Mouse (Mus musculus): ENCODE results near the gene Cldn2. TPM values are rescaled to one million over a fixed set of nuclear protein-coding genes. Genes with fewer than 3 reads are reported as not detected.

The Cldn2 gene
- polyA plus RNA-seq, 1 experiment from 2014 or later: 0.85 TPM

DNA sequence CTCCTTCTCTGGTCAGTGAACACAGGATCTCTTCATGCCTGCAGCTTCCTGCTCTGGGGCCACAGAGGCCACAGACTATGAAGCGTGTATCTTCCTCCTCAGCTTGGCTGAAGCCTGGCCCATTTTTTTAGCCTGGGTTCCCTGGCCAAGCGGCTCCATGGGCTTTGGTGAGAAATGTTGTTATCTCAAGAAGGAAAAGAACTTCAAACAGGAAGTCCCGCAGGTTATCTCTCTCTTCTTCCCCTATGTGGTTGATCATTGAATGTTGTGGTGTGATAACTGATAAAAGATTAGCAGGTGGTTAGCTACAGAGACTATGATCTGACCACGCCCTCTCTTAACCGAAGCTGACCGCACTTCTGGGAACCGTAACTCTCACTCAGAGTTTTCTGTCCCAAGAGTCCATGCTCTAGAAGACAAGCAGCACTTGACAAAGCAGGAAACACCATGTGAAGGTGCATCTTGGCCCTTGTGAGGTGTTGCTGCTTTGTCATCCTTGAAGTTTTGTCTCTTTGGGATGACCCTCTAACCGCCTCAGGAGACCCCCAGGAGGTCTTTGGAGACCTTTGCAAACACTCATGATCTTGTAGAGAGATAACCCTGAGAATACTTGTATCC is 13.5 kb downstream of the Cldn2 start:
- no peak overlapping the region for H3K4me2 ChIP-seq (ENCODE audit: low read length)
- H3K27ac ChIP-seq (ENCODE audit: low read length): no peak overlapping the region
- no peak overlapping the region for H3K9ac ChIP-seq (ENCODE audit: low read depth, low read length)
- H3K4me1 ChIP-seq (ENCODE audit: control insufficient read depth, insufficient read depth, low read length): no peaks in the 10 kb centered on the region
- WGBS: 88% methylated on average over 8 of the region's 8 CpGs
- H3K27me3 ChIP-seq (ENCODE audit: control insufficient read depth, insufficient read depth, low read depth, low read length): no peaks in the 10 kb centered on the region; the same call in none of the 2 replicates
- no peaks in the 10 kb centered on the region for H3K9me3 ChIP-seq (replicated peaks; ENCODE audit: control insufficient read depth, low read length, poor library complexity, severe bottlenecking)
- no peak overlapping the region for H3K4me3 ChIP-seq (ENCODE audit: low read depth, low read length)
- no peaks in the 10 kb centered on the region for H3K36me3 ChIP-seq (ENCODE audit: control insufficient read depth, insufficient read depth, low read length)
- no peak for ATAC-seq

DNA sequence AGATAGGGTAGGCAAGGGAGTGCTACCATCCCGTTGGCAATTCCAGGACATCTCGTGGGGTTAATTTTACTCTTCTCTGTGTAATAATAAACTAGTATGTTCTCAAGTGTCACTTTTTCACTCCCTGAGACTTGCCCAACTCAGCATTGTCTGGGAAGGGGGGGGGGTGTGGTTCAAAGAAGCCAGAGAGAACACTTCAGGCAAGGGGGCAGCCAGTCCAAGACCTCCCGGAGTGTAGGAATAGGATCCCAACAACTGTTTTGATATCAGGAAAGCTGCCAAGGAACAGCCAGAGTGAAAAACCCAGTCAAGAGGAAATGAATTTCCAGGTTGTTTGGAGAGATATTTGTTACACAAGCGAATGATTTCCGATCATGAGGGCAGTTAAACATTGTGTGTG is 14.6 kb downstream of the Cldn2 start:
- H3K27ac ChIP-seq (ENCODE audit: low read length): no peak overlapping the region

DNA sequence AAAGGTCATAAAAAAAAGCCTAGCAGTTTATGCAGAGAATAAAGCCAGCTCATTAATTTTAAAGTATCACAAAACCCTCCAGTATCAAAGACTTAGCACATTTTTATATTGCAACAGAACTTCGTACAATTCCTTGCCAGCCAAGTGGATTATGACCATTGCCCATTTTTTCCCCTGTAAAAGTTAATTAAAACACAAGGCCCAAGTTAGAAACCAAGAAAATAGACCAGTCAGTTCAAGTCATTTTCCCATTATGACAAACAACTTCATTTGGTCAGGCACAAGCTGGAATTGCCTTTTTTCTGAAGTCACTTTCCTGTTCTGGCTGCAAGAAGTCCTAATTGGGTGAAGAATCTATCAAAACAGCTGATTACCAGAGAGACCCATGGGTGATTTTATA is 24.8 kb downstream of the Cldn2 start:
- H3K27me3 ChIP-seq (ENCODE audit: control insufficient read depth, insufficient read depth, low read depth, low read length): no peaks in the 10 kb centered on the region
- WGBS: 86% methylated on average over 1 of the region's 1 CpGs
- ATAC-seq: no peak
- no peak overlapping the region for H3K9ac ChIP-seq (ENCODE audit: low read depth, low read length)
- no peaks in the 10 kb centered on the region for H3K4me1 ChIP-seq (ENCODE audit: control insufficient read depth, insufficient read depth, low read length)
- no peaks in the 10 kb centered on the region for H3K9me3 ChIP-seq (replicated peaks; ENCODE audit: control insufficient read depth, low read length, poor library complexity, severe bottlenecking)
- no peak overlapping the region for H3K4me3 ChIP-seq (ENCODE audit: low read depth, low read length)
- H3K36me3 ChIP-seq (ENCODE audit: control insufficient read depth, insufficient read depth, low read length): no peaks in the 10 kb centered on the region
- no peak overlapping the region for H3K27ac ChIP-seq (ENCODE audit: low read length)
- no peak overlapping the region for H3K4me2 ChIP-seq (ENCODE audit: low read length)

More for the DNA sequence above, 14.6 kb downstream of the Cldn2 start:
- no peak overlapping the region for H3K9ac ChIP-seq (ENCODE audit: low read depth, low read length)
- no peaks in the 10 kb centered on the region for H3K4me1 ChIP-seq (ENCODE audit: control insufficient read depth, insufficient read depth, low read length)
- 82% methylated on average over 5 of the region's 5 CpGs for WGBS
- no peaks in the 10 kb centered on the region for H3K9me3 ChIP-seq (replicated peaks; ENCODE audit: control insufficient read depth, low read length, poor library complexity, severe bottlenecking)
- H3K27me3 ChIP-seq (ENCODE audit: control insufficient read depth, insufficient read depth, low read depth, low read length): no peaks in the 10 kb centered on the region; the same call in none of the 2 replicates
- H3K4me3 ChIP-seq (ENCODE audit: low read depth, low read length): no peak overlapping the region
- ATAC-seq: no peak
- H3K4me2 ChIP-seq (ENCODE audit: low read length): no peak overlapping the region
- no peaks in the 10 kb centered on the region for H3K36me3 ChIP-seq (ENCODE audit: control insufficient read depth, insufficient read depth, low read length)

DNA sequence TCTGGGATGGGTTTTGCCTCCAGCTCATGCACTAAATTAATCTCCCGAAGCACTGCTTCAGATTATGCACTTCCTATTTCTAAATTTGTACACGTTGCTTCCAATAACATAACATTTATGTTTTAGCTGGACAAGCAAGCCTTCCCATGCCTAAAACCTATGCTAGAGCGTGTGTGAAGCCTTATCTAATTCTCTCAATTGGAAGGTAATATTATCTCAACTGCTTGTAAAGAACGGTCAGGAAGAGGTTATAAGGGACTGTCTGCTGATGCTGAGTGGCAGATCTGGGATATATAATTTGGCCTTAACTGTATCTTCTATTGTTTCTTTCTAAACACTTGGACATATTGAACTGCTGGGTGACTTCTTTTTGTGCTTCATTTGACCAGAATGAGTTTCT is 26.3 kb downstream of the Cldn2 start:
- H3K27me3 ChIP-seq (ENCODE audit: control insufficient read depth, insufficient read depth, low read depth, low read length): no peaks in the 10 kb centered on the region
- H3K9me3 ChIP-seq (replicated peaks; ENCODE audit: control insufficient read depth, low read length, poor library complexity, severe bottlenecking): no peaks in the 10 kb centered on the region
- no peak overlapping the region for H3K4me3 ChIP-seq (ENCODE audit: low read depth, low read length)
- H3K36me3 ChIP-seq (ENCODE audit: control insufficient read depth, insufficient read depth, low read length): no peaks in the 10 kb centered on the region
- no peak for ATAC-seq
- WGBS: 91% methylated on average over 4 of the region's 4 CpGs
- H3K4me2 ChIP-seq (ENCODE audit: low read length): no peak overlapping the region
- H3K9ac ChIP-seq (ENCODE audit: low read depth, low read length): no peak overlapping the region
- no peaks in the 10 kb centered on the region for H3K4me1 ChIP-seq (ENCODE audit: control insufficient read depth, insufficient read depth, low read length)
- no peak overlapping the region for H3K27ac ChIP-seq (ENCODE audit: low read length)

DNA sequence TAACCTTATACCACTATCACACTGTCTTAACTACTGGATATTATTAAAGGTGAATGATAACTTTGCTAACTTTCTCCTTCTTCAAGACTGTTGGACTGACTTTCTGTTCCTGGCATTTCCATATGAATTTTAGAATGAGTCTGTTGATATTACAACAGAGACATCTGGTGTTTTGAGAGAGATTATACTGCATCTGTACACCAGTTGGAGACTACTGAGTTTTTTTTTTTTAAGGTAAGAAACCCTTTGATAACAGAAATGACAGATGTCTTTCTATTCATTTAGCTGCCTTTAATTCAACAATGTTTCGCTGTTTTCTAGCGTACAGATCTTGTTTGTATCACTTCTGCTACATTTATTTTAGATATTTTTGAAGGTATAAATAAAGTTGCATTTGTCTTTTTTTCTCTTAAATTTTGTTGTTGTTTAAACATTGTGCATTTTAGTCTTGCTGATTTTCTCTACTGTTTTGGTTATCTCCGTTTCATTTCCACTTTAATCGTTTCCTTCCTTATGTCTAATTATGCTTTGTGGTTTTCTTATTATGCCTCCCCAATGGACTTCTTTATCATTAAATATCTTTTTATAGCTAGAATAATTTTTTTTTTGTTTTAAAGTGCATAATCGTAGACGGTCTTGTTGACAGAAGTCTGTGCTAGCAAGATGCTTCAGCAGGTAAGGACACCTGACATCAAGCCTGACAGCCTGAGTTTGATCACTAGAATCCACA is 27.9 kb downstream of the Cldn2 start:
- Histone ChIP-seq H3K27ac (ENCODE audit: low read length) (no peak overlapping the region), H3K4me3 (ENCODE audit: low read depth, low read length) (no peak overlapping the region), H3K9ac (ENCODE audit: low read depth, low read length) (no peak overlapping the region), H3K36me3 (ENCODE audit: control insufficient read depth, insufficient read depth, low read length) (no peaks in the 10 kb centered on the region), H3K9me3 (replicated peaks; ENCODE audit: control insufficient read depth, low read length, poor library complexity, severe bottlenecking) (no peaks in the 10 kb centered on the region), H3K27me3 (ENCODE audit: control insufficient read depth, insufficient read depth, low read depth, low read length) (no peaks in the 10 kb centered on the region), H3K4me1 (ENCODE audit: control insufficient read depth, insufficient read depth, low read length) (no peaks in the 10 kb centered on the region), H3K4me2 (ENCODE audit: low read length) (no peak overlapping the region)
- 91% methylated on average over 6 of the region's 6 CpGs for WGBS
- no peak for ATAC-seq

DNA sequence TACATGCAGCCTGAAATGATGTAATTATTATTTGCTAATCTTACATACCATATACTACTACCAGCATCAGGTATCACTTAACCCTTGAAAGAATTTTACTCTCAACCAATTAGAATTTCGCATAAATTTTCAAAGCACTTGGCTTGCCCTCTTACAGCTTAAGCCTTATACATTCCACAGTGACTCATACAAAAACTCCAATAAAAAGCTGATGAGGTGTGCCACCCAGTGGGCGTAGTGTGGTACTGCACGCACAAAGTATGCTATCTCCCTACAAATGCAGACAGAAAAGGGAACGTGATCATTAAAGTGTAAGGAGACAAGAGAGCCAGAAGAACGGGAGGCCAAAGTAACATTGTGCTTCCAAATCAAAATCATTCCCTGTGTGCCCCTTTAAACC is 31.8 kb downstream of the Cldn2 start:
- 0 out of 2 replicates have a peak, but pooled peaks have one; percentile 21 for ATAC-seq

DNA sequence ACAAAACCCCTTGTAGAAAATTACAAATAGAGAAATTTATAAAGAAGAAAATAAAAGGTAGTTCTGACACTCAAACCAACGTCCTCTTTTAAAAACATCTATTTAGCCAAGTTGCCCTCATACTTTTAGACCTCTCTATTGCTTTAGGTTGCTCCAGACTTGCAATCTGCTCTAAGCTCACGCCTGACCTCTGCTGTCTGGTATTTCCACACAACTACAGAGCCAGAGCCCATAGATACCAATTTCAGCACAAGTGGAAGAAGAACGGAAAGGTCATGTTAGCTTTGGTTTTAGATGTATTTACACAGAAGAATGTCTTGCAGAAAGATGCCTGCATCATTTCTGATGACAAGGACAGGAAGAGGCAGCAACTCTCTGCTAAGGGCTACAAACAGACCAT is 38.4 kb downstream of the Cldn2 start:
- no peaks in the 10 kb centered on the region for H3K36me3 ChIP-seq (ENCODE audit: control insufficient read depth, insufficient read depth, low read length)
- no peak overlapping the region for H3K27ac ChIP-seq (ENCODE audit: low read length)
- H3K27me3 ChIP-seq (ENCODE audit: control insufficient read depth, insufficient read depth, low read depth, low read length): no peaks in the 10 kb centered on the region
- no peak for ATAC-seq
- H3K4me2 ChIP-seq (ENCODE audit: low read length): no peak overlapping the region
- no peak overlapping the region for H3K4me3 ChIP-seq (ENCODE audit: low read depth, low read length)
- WGBS: 47% methylated on average over 3 of the region's 3 CpGs
- H3K9ac ChIP-seq (ENCODE audit: low read depth, low read length): no peak overlapping the region
- no peaks in the 10 kb centered on the region for H3K9me3 ChIP-seq (replicated peaks; ENCODE audit: control insufficient read depth, low read length, poor library complexity, severe bottlenecking)
- no peaks in the 10 kb centered on the region for H3K4me1 ChIP-seq (ENCODE audit: control insufficient read depth, insufficient read depth, low read length)

More for the DNA sequence above, 31.8 kb downstream of the Cldn2 start:
- H3K9ac ChIP-seq (ENCODE audit: low read depth, low read length): no peak overlapping the region
- no peak overlapping the region for H3K4me3 ChIP-seq (ENCODE audit: low read depth, low read length)
- no peaks in the 10 kb centered on the region for H3K9me3 ChIP-seq (replicated peaks; ENCODE audit: control insufficient read depth, low read length, poor library complexity, severe bottlenecking)
- H3K27me3 ChIP-seq (ENCODE audit: control insufficient read depth, insufficient read depth, low read depth, low read length): no peaks in the 10 kb centered on the region
- WGBS: 16% methylated on average over 5 of the region's 5 CpGs
- no peaks in the 10 kb centered on the region for H3K4me1 ChIP-seq (ENCODE audit: control insufficient read depth, insufficient read depth, low read length)
- H3K27ac ChIP-seq (ENCODE audit: low read length): no peak overlapping the region
- H3K36me3 ChIP-seq (ENCODE audit: control insufficient read depth, insufficient read depth, low read length): no peaks in the 10 kb centered on the region
- H3K4me2 ChIP-seq (ENCODE audit: low read length): no peak overlapping the region

DNA sequence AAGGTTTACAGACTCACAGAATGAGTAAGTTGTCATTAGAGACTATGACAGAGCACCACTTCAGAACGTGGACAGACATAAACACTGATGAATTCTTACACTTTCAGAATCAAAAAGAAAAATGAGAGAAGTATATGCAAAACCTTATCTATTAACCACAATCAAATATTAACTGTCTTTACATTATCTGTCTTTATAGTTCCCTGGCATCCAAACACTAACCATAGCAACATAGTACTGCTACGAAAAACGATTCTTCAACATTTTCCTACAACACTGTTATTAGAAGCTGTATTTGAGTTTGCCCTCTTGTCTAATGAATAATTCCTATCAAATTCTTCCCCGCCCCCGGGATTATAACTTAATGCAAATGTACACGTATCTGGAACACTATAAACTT is 40.5 kb downstream of the Cldn2 start:
- Histone ChIP-seq H3K27me3 (ENCODE audit: control insufficient read depth, insufficient read depth, low read depth, low read length) (no peaks in the 10 kb centered on the region), H3K9ac (ENCODE audit: low read depth, low read length) (no peak overlapping the region), H3K4me3 (ENCODE audit: low read depth, low read length) (no peak overlapping the region), H3K36me3 (ENCODE audit: control insufficient read depth, insufficient read depth, low read length) (no peaks in the 10 kb centered on the region), H3K4me1 (ENCODE audit: control insufficient read depth, insufficient read depth, low read length) (no peaks in the 10 kb centered on the region), H3K9me3 (replicated peaks; ENCODE audit: control insufficient read depth, low read length, poor library complexity, severe bottlenecking) (no peaks in the 10 kb centered on the region), H3K27ac (ENCODE audit: low read length) (no peak overlapping the region), H3K4me2 (ENCODE audit: low read length) (no peak overlapping the region)
- 76% methylated on average over 6 of the region's 6 CpGs for WGBS
- no peak for ATAC-seq

DNA sequence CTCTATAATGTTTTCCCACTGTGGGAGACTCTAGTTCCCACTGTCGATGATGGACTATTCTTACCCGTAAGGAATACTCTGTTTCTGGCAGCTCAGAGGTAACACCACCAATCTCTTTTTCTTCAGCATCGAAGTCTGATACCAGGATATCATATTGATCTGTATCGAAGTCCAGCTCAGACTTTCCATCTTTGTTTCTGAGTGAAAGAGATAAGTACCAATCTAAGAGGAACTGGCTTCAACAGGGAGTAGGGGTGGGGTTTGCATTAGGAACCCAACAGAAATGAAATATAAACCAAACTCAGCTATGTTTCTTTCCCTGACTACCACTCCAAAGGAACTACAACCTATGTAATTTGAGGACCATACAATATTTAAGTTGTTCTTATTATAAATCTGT is 54.2 kb downstream of the Cldn2 start:
- Histone ChIP-seq H3K4me3 (ENCODE audit: low read depth, low read length) (no peak overlapping the region), H3K27me3 (ENCODE audit: control insufficient read depth, insufficient read depth, low read depth, low read length) (0 out of 2 replicates have a peak, but pooled peaks cover 2% of the 10 kb centered on the region), H3K9ac (ENCODE audit: low read depth, low read length) (no peak overlapping the region), H3K36me3 (ENCODE audit: control insufficient read depth, insufficient read depth, low read length) (no peaks in the 10 kb centered on the region), H3K27ac (ENCODE audit: low read length) (no peak overlapping the region), H3K9me3 (replicated peaks; ENCODE audit: control insufficient read depth, low read length, poor library complexity, severe bottlenecking) (no peaks in the 10 kb centered on the region), H3K4me2 (ENCODE audit: low read length) (no peak overlapping the region), H3K4me1 (ENCODE audit: control insufficient read depth, insufficient read depth, low read length) (no peaks in the 10 kb centered on the region)
- WGBS: 94% methylated on average over 4 of the region's 4 CpGs
- ATAC-seq: no peak

Measured in midbrain, embryonic 16.5 days (tissue).